Mouse (Mus musculus) activated CD4-positive, CD25-positive, alpha-beta regulatory T cell, adult 4 months (primary cell): ENCODE data around the gene Agbl3. TPM values are rescaled to one million over a fixed set of nuclear protein-coding genes. Genes with fewer than 3 reads are reported as not detected.
A peak's percentile ranks its signal among the peaks of the same experiment; 100 is the strongest.

ENCODE experiments used
- ATAC-seq: one replicate; pipeline ENCODE4 v1.8.0; 2017
- polyA plus RNA-seq, 2 experiments: library from polyadenylated mRNA; unstranded; fragments of 100-300 nt; shearing (Covaris generic); gene quantifications; one replicate each; pipeline ENCODE4 v1.2.1; 2017

The Agbl3 gene
- polyA plus RNA-seq, 2 experiments from 2014 or later: 0.49 to 0.85 TPM

- ATAC-seq: no peak
These were observed 94.1 kb downstream of the Agbl3 start for GRCm38 (mm10) chr6:34874101-34874921.

- ATAC-seq: peak; percentile 16
These were observed 95.1 kb downstream of the Agbl3 start for GRCm38 (mm10) chr6:34875268-34875761.

GRCm38 (mm10) chr6:34875966-34876834, 96.0 kb downstream of the Agbl3 start:
- ATAC-seq: no peak

GRCm38 (mm10) chr6:34876835-34877156, 96.6 kb downstream of the Agbl3 start:
- ATAC-seq: no peak

GRCm38 (mm10) chr6:34877509-34878321, 97.5 kb downstream of the Agbl3 start, which contains the start of gene Cyren:
Cyren (minus strand) TSS chr6:34878060.
- peak; percentile 91 for ATAC-seq

DNA sequence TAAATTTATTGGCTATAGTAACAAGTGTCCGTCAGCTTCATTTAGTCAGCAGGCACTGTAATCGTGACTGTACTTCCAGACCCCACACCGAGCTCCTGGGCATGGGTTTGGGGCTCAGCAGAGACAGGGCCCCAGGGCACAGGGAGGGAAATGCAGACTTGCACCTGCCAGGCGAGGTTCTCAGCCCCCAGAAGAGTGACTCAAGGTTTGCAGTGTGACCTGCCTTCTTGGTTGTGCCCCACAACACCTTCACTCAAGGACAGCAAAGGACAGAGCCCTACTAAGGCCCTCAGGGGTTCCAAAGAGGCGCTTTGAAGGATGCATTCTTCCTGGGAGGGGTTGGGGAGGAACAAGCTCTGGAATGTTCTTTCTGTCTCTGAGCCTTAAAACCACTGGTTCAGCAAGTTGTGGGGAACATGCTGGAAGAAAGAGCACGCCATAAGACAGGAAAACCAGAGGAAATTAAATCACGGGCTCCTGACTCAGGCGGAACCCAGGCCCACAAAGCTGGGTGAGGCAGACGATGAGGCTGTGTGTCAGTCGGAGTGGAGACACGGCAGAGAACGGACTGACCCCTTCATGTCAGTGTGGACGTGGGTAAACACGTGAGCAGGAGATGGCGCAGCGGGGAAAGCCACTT, 99.0 kb downstream of the Agbl3 start:
- ATAC-seq: no peak

DNA sequence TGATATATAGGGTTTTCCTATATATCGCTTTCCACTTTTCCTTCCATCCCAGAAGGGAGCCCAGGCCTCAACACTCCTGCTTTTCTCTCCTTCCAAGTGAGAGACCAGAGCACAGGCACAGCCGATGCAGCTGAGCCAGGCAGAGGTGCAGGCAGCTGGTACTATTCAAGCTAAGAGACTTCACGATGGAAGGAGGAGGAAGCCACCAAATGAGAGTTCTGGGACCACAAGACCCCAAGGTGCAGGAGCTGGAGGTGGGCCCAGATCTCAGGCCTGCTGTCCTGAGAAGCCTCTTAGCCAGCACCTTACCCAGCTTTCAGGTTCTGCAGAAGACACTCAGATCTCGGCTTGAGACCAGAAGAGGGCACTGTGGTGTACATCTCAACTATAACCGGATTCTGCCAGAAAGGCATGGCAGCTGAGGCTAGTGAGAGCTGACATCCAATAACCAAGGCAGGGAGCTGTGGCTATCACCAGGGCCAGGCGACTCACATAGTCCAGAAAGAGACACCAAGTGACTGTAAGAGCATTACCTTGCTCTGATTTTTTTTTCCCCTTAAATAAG, 99.8 kb downstream of the Agbl3 start:
- no peak for ATAC-seq

GRCm38 (mm10) chr6:34884724-34885123, 104.5 kb downstream of the Agbl3 start:
- no peak for ATAC-seq

DNA sequence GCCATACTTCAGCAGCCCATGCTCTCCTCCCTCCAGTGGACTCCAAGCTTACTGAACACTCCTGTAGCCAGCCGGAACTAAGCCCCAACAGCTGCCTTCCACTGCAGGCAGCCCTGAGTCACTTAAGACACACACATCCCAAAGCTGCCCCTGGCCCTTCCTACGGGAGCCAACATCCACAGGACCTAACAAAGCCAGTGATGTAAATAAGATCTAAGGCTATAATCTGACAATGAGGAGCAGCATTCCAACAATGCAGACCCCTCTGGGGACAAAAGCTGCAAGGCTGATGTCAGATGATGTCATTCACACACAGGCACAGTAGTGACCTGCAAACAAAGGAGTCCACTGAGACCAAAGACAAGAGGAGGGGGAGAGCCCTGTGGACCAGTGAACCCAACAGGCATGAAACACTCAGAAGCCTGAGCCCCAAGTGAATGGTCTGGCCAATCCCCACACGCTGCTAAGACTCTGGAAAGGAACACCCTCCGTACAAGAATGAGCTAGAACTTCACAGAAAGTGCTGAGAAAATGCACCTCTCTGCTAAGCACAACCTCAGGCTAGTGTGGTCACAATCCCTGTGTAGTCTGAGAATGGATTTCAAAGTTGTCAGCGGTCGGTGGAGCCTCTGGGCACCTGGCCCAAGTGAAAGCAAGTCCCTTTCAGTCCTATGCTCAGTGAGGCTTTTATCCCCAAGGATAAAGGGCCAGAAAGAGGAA, 107.1 kb downstream of the Agbl3 start:
- ATAC-seq: no peak

- no peak for ATAC-seq
These were observed 109.0 kb downstream of the Agbl3 start for GRCm38 (mm10) chr6:34889185-34889584.

DNA sequence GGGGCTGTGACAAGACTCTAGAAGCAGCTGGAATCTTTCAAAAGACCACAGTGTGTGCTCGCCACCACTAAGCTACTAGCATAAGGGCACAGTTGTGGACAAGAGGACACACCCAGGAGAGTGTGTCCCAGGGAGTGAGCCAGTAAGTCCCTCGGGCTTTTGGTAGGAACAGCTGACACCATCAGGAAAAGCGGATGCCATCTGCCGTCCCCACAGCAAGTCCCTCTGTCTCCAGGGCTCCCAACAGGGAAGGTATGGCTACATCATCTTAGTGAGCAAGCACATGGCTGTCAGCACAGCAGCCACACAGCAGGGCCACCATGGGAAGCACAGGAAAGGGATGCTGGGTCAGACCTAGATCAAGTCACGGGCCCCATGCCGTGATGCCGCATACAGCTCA, 115.3 kb downstream of the Agbl3 start:
- ATAC-seq: no peak

- no peak for ATAC-seq
These were observed 116.0 kb downstream of the Agbl3 start for GRCm38 (mm10) chr6:34896168-34896780.

DNA sequence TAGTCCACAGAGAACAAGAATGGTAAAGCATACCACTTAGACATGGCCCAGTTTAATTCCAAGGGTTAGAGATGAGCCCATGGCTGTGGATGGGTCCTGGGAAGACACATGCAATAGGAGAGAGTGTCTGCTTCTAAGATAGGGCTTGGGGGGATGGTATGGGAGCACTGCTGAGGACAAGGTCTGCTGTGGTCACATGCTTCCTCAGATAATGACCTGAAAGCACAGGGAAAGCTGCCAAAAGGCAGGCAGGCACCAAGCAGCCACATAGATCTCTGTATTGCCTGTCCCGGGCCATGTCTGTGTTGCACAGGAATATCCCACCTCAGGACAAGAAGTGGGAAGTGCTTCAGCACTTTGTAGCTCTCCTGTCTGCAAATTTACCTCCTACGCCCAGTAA, 118.9 kb downstream of the Agbl3 start:
- no peak for ATAC-seq

DNA sequence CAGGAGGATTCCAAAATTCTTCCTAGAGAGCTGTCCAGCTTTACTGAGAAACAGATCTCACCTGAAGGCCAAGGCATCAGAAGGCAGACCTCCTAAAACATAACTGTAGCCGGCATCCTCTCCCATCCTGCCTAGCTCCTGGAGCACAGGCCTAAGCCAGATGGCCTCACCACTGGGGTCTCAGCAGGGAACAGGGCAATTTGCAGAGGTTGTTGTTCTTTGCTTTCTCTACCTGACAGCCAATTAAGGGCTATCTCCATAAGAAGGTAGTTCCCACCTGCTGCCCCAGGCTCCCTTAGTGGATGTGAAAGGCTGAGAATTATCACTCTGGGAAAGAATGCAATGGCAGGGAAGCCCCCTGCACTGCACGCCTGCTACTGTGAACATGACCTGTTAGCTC, 120.8 kb downstream of the Agbl3 start:
- no peak for ATAC-seq

DNA sequence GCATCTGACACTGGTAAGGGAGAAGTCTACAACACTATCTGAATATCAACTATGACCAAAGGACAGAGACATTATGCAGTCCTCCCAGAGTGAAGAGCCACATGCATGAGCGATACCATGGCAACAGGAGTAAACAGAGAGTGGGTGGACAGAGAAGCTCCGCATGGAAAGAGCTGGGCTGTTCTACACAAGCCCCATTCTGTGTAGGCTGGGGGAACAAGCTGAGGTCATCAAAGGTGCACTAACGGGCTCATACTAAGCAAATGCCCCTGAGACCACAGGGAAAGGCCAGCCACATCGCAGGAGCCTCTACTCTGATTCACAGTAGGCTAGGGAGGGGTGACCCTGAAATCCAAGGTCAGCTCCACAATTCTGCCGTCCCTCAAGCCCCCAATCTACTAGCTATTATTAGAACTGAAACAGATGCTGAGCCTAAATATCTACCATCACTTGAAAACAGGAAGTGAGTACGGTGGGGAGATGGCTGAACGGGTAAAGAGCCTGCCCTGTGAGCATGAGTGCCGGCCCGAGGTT, 121.7 kb downstream of the Agbl3 start:
- peak; percentile 70 for ATAC-seq

GRCm38 (mm10) chr6:34902578-34902977, 122.3 kb downstream of the Agbl3 start:
- no peak for ATAC-seq

GRCm38 (mm10) chr6:34903441-34903840, 123.2 kb downstream of the Agbl3 start:
- no peak for ATAC-seq

DNA sequence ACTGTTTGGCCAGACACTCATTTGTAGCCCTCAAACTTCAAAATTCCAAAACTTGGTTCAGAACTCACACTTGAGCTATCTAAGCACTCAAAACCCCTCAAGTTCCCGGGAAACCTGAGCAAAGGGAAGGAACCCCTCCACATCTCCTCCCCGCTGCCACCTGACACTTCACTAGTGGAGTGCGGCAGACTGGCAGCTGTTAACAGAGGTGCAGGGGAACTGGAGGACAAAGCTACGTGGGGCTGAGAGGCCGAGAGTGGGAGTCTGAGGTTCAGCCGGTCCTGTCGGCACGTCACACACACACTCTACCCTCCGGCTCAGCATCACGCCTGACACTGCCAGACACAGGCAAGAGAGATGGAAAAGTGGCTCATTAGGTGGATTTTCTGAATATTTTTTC, 123.6 kb downstream of the Agbl3 start:
- ATAC-seq: no peak

DNA sequence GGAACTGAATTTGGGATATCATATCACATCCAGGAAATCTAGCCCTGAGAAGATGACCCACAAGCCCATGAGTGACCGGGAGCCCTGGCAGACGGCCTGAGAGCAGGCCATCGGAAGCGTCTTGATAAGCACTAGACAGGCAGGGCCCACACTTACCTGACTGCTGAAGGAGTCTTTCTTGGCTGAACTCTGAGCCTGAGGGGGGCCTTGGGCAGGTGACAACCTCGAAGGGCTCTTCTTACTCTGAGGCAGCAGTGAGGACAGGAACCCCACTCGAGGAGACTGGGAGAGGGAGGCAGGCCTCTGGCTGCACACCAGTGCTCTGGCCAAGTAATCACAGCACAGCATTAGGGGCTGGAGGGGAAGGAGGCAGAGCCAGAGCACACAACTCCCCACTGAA, 124.1 kb downstream of the Agbl3 start:
- ATAC-seq: no peak

- ATAC-seq: no peak
These were observed 125.9 kb downstream of the Agbl3 start for GRCm38 (mm10) chr6:34906125-34906524.
